Mouse (Mus musculus) erythroblast, embryonic 14.5 days (primary cell): Measurements from ENCODE around the gene Arid3a.

Source experiments
- GATA1 ChIP-seq: IDR thresholded peaks from 2 replicates; pipeline ENCODE4 v1.6.1; 2012; ENCODE audit warnings: low read length, inconsistent platforms, mixed read lengths
- TAL1 ChIP-seq: IDR thresholded peaks from 3 replicates; pipeline ENCODE4 v1.6.1; 2012; ENCODE audit warnings: low read length, inconsistent platforms, mixed read lengths

DNA sequence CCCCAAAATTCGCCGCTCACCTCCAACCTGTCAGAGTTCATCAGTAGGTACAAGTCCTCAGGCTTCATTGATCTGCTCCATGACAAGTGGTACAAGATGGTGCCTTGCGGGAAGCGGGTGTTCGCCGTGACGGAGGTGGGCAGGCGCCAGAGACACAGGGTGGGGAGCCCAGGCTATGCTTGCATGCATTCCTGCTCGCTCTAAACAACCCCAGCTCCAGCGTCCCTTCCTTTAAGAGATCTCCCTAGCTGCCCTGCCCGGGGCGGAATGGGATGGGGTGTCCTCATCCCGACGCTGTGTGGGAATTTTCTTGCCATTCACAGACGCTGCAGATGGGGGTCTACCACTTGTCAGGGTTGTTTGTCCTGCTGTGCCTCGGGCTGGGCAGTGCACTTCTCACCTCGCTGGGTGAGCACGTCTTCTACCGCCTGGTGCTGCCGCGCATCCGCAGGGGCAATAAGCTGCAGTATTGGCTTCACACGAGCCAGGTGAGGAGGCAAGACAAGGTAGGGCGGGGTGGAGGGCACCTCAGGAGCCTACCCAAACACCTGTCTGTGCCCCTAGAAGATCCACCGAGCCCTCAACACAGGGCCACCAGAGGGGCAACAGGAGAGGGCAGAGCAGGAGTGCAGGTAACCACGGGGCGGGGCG is 49.4 kb downstream of the Arid3a start:
- TF ChIP-seq TAL1 (no peak), GATA1 (no peak)
